Mouse (Mus musculus) heart, adult 11 months (tissue): ENCODE data around the gene Klk1b5.
"Not testable (repeated sequence)": the region's sequence is repeated elsewhere in the genome, so short reads cannot be mapped to it uniquely, and the experiment has no call there.

Source experiments
- DNase-seq: peaks from one replicate; pipeline ENCODE4 v3.0.0; 2022

Klk1b5 gene

GRCm38 (mm10) chr7:44215645-44216044, at the start of gene Klk1b5:
TSS of gene Klk1b5 (plus strand) at chr7:44215945.
- DNase-seq = no peak

- DNase-seq = peak; percentile 39
Measured at GRCm38 (mm10) chr7:44179299-44180045, 36.3 kb upstream of the Klk1b5 start.

- peak; percentile 63 for DNase-seq
Measured at GRCm38 (mm10) chr7:44186516-44186915, 29.2 kb upstream of the Klk1b5 start.

GRCm38 (mm10) chr7:44187936-44188335, 27.8 kb upstream of the Klk1b5 start, which contains the start of gene Klk1b24:
TSS of gene Klk1b24 (plus strand) at chr7:44188236.
- DNase-seq = peak; percentile 83

- peak; percentile 63 for DNase-seq
Measured at GRCm38 (mm10) chr7:44193466-44193865, 22.3 kb upstream of the Klk1b5 start.

GRCm38 (mm10) chr7:44197891-44198290, 17.9 kb upstream of the Klk1b5 start, which contains the start of gene Klk1b3:
TSS of gene Klk1b3 (plus strand) at chr7:44198191.
- no peak for DNase-seq

GRCm38 (mm10) chr7:44207135-44207534, 8.6 kb upstream of the Klk1b5 start, which contains the start of gene Klk1b4:
TSS of gene Klk1b4 (plus strand) at chr7:44207435.
- DNase-seq = not testable (repeated sequence)

- no peak for DNase-seq
Measured at GRCm38 (mm10) chr7:44208307-44208706, 7.4 kb upstream of the Klk1b5 start.

GRCm38 (mm10) chr7:44221601-44222000, 5.9 kb downstream of the Klk1b5 start:
- DNase-seq = not testable (repeated sequence)

GRCm38 (mm10) chr7:44222335-44222734, 6.6 kb downstream of the Klk1b5 start:
- not testable (repeated sequence) for DNase-seq

- no peak for DNase-seq
Measured at GRCm38 (mm10) chr7:44225076-44225475, 9.3 kb downstream of the Klk1b5 start, which contains the start of gene Klk1. TSS of gene Klk1 (plus strand) at chr7:44225360.

- peak; percentile 74 for DNase-seq
Measured at GRCm38 (mm10) chr7:44235909-44236308, 20.2 kb downstream of the Klk1b5 start, which contains the start of gene Gm36864. TSS of gene Gm36864 (plus strand) at chr7:44236177.

- no peak for DNase-seq
Measured at GRCm38 (mm10) chr7:44239913-44240312, 24.2 kb downstream of the Klk1b5 start.

- DNase-seq = no peak
Measured at GRCm38 (mm10) chr7:44240712-44241111, 25.0 kb downstream of the Klk1b5 start.

GRCm38 (mm10) chr7:44241163-44241562, 25.4 kb downstream of the Klk1b5 start:
- DNase-seq = no peak

- no peak for DNase-seq
Measured at GRCm38 (mm10) chr7:44244080-44244479, 28.3 kb downstream of the Klk1b5 start.

- peak; percentile 99 for DNase-seq
Measured at GRCm38 (mm10) chr7:44246055-44246983, 30.6 kb downstream of the Klk1b5 start, which contains the start of the genes 1700028J19Rik and 2410002F23Rik. TSS of gene 1700028J19Rik (minus strand) at chr7:44246695. TSS of gene 2410002F23Rik (plus strand) at chr7:44246722.

- DNase-seq = peak; percentile 97
Measured at GRCm38 (mm10) chr7:44246984-44247470, 31.3 kb downstream of the Klk1b5 start.

- no peak for DNase-seq
Measured at GRCm38 (mm10) chr7:44247971-44248370, 32.2 kb downstream of the Klk1b5 start.

GRCm38 (mm10) chr7:44249248-44249647, 33.5 kb downstream of the Klk1b5 start:
- no peak for DNase-seq

GRCm38 (mm10) chr7:44250732-44251275, 35.1 kb downstream of the Klk1b5 start:
- not testable (repeated sequence) for DNase-seq

GRCm38 (mm10) chr7:44253023-44253616, 37.4 kb downstream of the Klk1b5 start:
- DNase-seq = no peak
